Mouse (Mus musculus) embryonic stem cell, embryonic (primary cell): Measurements from ENCODE around the gene Slc1a2.

Experiments
- CTCF ChIA-PET, 4 experiments: fragments of 300-600 bp in 2 of 4; fragments of 350-600 bp in 2 of 4; sonication (Branson Sonifier 250); formaldehyde crosslinking; loops; one replicate each; lab custom pipeline; 2022; ENCODE audit warnings: inconsistent platforms in 2 of 4; lab: Charles Lee
- POLR2A ChIA-PET, 4 experiments: fragments of 300-600 bp in 2 of 4; fragments of 350-600 bp in 2 of 4; sonication (Branson Sonifier 250); formaldehyde crosslinking; loops; one replicate each; lab custom pipeline; 2022; ENCODE audit warnings: antibody characterized with exemption in 4 of 4, inconsistent platforms in 1 of 4; lab: Charles Lee

The Slc1a2 gene

GRCm38 (mm10) chr2:102658163-102658660, at the start of gene Slc1a2:
TSS of gene Slc1a2 (plus strand) at chr2:102658659.
- ChIA-PET CTCF (interaction anchor here in 1 of 4 experiments (0.7 kb wide), 1 partner anchor 1003 kb away, joined by 5 read pairs; no protein-coding TSS in a partner anchor), POLR2A (interaction anchor here in 1 of 4 experiments (0.6 to 0.7 kb wide), 2 partner anchors 336 to 472 kb away, joined by 3 to 4 read pairs; partner anchors contain the start of gene Ldlrad3)

GRCm38 (mm10) chr2:102610485-102610884, 48.0 kb upstream of the Slc1a2 start:
- ChIA-PET POLR2A (no interaction called here), CTCF (no interaction called here)

- CTCF ChIA-PET: no interaction called here
- POLR2A ChIA-PET: no interaction called here
Observed at GRCm38 (mm10) chr2:102616637-102617036, 41.8 kb upstream of the Slc1a2 start.

- CTCF ChIA-PET: no interaction called here
- POLR2A ChIA-PET: no interaction called here
Observed at GRCm38 (mm10) chr2:102620744-102621429, 37.6 kb upstream of the Slc1a2 start.

GRCm38 (mm10) chr2:102622176-102622575, 36.3 kb upstream of the Slc1a2 start:
- ChIA-PET CTCF (no interaction called here), POLR2A (no interaction called here)

GRCm38 (mm10) chr2:102622943-102623342, 35.5 kb upstream of the Slc1a2 start:
- POLR2A ChIA-PET: no interaction called here
- CTCF ChIA-PET: no interaction called here

- CTCF ChIA-PET: no interaction called here
- POLR2A ChIA-PET: no interaction called here
Observed at GRCm38 (mm10) chr2:102624538-102624937, 33.9 kb upstream of the Slc1a2 start.

- POLR2A ChIA-PET: interaction anchor here in 1 of 4 experiments (0.6 kb wide), 1 partner anchor 901 kb away, joined by 4 read pairs; no protein-coding TSS in a partner anchor
- CTCF ChIA-PET: no interaction called here
Observed at GRCm38 (mm10) chr2:102632361-102632760, 26.1 kb upstream of the Slc1a2 start.

- ChIA-PET CTCF (no interaction called here), POLR2A (no interaction called here)
Observed at GRCm38 (mm10) chr2:102634010-102634409, 24.4 kb upstream of the Slc1a2 start.

GRCm38 (mm10) chr2:102635523-102636060, 22.9 kb upstream of the Slc1a2 start:
- POLR2A ChIA-PET: no interaction called here

GRCm38 (mm10) chr2:102636116-102636600, 22.3 kb upstream of the Slc1a2 start:
- ChIA-PET CTCF (interaction anchor here in 1 of 4 experiments (0.5 kb wide), 1 partner anchor 767 kb away, joined by 3 read pairs; no protein-coding TSS in a partner anchor), POLR2A (no interaction called here)

More at GRCm38 (mm10) chr2:102635523-102636060, 22.9 kb upstream of the Slc1a2 start:
- CTCF ChIA-PET: interaction anchor here in 1 of 4 experiments (0.5 kb wide), 1 partner anchor 767 kb away, joined by 3 read pairs; no protein-coding TSS in a partner anchor

GRCm38 (mm10) chr2:102638140-102638539, 20.3 kb upstream of the Slc1a2 start:
- ChIA-PET CTCF (no interaction called here), POLR2A (no interaction called here)

GRCm38 (mm10) chr2:102638690-102639089, 19.8 kb upstream of the Slc1a2 start:
- CTCF ChIA-PET: no interaction called here
- POLR2A ChIA-PET: no interaction called here

- CTCF ChIA-PET: no interaction called here
- POLR2A ChIA-PET: no interaction called here
Observed at GRCm38 (mm10) chr2:102648845-102649500, 9.5 kb upstream of the Slc1a2 start.

- CTCF ChIA-PET: no interaction called here
- POLR2A ChIA-PET: no interaction called here
Observed at GRCm38 (mm10) chr2:102650322-102650721, 8.1 kb upstream of the Slc1a2 start.

GRCm38 (mm10) chr2:102655966-102656725, 2.3 kb upstream of the Slc1a2 start:
- POLR2A ChIA-PET: no interaction called here
- CTCF ChIA-PET: no interaction called here

- CTCF ChIA-PET: no interaction called here
- POLR2A ChIA-PET: interaction anchor here in 1 of 4 experiments (0.6 kb wide), 1 partner anchor 471 kb away, joined by 3 read pairs; the partner anchor contains the start of gene Ldlrad3
Observed at GRCm38 (mm10) chr2:102657726-102658125, 733 bp upstream of the Slc1a2 start.

GRCm38 (mm10) chr2:102658661-102659520, 432 bp downstream of the Slc1a2 start:
- ChIA-PET POLR2A (interaction anchor here in 2 of 4 experiments (0.6 to 0.7 kb wide), 2 partner anchors 208 to 336 kb away, joined by 3 to 4 read pairs; no protein-coding TSS in a partner anchor), CTCF (interaction anchor here in 2 of 4 experiments (0.6 to 0.7 kb wide), 2 partner anchors 721 to 1003 kb away, joined by 3 to 5 read pairs; no protein-coding TSS in a partner anchor)
